Mouse (Mus musculus) lung, adult 18-20 months (tissue): ENCODE results near the gene Kmt5b.
A peak's percentile ranks its signal among the peaks of the same experiment; 100 is the strongest.

Source experiments
- DNase-seq, 2 experiments: peaks; one replicate each; pipeline ENCODE4 v3.0.0; 2022; ENCODE audit warnings: mixed read lengths in 2 of 2

Kmt5b gene

DNA sequence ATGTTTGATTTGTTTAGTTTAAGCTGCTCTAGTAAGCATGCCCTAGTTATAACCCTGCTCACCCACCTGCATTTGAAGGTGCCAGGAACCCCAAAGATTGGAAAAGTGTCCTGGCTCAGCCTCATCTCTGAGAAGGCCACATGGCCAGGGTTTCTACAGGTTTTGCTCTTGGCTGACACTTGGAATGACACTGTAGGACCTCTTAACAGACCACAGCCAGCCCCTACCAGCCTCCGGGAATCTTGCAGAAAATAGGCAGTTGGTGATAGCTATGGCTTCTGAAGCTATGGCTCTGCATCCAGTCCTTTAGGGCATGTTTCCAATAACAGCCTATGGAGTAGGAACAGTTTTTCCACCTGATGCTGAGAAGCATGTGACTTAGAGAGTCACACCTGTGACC lies 77.6 kb downstream of the Kmt5b start:
- DNase-seq: no peak

DNA sequence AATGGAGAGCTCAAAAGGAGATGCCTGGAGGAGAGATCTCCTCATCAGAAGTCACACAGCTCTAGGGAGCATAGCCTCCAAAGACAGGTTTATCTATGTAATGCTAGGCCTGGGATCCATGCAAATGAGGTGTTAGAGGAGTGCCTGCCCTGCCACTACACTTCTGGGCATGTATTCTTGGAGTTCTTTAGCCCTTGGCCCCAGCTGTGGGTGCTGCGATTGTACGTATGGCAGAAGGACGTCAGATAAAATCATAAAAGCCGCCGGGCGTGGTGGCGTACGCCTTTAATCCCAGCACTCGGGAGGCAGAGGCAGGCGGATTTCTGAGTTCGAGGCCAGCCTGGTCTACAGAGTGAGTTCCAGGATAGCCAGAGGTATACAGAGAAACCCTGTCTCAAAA lies 78.1 kb downstream of the Kmt5b start:
- DNase-seq: no peak

DNA sequence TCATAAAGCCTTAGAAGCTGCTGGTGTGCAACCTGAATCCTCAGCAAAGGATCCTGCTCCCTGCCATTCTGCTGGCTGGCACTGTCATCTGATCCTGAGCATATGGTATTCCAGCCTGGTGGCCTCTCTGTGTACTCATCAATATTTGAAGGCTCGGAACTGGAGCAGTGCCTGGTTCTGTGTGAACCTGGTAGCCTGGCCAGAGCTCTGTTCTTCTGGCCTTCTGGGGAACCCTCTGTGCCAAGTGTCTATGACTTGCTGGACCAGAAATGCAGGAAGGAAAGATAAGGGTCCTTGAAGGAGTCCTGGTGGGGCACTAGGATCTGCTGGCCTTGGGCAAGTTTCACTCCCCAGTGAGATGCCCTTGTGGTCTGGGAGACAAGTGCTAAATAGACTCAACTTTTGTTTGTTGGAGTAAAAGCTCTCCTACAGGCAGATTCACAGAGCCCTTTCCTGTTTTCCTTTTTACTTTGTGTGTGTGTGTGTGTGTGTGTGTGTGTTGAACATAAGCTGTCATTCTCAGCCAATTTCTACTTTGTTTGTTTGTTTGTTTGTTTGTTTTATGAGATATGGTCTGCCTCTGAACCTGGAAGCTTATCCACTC lies 78.7 kb downstream of the Kmt5b start:
- peak; percentile 83 to 90 for DNase-seq

DNA sequence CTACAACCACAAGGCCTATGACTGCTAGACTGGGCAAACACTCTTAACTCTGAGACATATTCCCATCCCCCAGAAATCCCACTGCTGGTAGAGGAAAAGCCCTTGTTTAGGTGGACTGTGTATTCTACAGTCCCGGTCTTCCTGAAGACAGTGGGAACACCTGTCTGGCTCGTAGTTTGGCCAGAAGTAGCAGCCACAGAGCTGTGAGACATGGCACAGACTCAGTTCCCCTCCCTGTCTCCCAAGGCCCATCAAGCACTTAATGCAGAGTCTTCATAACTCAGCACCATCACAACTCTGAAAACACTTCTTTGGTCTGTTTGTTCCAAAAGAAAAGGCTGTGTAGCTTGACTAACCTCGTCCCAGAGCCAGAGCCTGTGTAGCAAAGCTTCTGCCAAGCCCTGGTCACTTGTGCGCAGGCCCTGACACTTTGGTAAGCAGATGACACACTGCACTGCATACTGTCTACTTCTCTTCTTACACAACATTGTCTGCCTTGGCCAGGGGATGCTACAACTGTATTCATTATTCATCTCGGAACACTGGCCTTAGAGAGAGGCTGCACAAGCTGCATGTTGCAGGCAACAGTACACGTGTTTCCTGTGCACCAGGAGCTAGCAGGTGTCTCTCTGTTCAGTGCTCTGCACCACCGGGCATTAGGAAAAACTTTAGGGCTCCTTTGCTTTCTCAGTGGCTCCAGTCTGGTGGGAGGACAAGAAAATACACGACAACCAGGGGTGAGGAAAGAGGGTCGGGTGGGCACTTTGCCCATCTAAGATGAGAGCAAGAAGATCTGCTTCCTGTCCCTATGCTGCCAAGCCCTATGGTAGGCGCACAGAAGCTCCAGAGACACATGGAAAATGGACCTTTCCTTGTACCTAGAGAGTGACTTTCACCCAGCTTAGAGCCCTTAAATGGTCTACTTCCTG lies 79.7 kb downstream of the Kmt5b start:
- no peak for DNase-seq

DNA sequence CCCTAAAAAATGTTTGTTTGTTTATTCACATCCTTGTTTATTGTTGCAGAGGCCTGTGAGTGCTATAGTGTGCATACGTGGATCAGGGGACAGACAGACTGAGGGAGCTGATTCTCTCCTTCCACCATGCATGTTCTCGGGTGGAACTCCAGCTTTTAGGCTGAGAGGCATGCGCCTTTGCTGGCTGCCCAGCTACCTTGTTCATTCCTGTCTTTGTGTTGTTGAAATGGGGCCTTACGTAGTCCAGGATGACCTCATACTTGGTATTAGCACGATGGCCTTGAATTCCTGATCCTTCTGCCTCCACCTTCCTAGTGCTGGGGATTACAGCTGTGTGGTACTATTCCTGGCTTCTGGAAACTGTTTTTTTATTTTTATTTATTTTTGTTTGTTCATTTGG lies 80.5 kb downstream of the Kmt5b start:
- DNase-seq: no peak

DNA sequence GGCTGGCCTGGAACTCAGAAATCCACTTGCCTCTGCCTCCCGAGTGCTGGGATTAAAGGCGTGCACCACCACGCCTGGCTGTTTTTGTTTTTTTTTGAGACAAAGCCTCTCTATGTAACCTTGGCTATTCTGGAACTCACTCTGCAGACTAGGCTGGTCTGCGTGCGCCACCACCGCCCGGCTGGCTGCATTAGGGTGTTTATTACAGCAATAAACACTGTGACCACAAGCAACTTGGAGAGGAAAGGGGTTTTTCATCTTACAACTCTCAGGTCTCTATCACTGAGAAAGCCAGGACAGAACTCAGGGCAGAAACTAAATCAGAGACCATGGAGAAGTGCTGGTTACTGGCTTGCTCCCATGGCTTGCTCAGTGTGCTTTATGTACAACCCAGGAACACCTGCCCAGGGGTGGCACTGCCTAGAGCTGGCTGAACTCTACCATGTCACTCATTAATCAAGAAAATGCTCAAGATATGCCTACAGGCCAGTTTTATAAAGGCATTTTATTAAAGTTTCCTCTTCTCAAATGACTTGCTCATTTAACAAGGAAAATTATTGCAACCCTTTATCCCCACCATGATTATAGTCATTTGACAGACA lies 81.1 kb downstream of the Kmt5b start:
- no peak for DNase-seq

DNA sequence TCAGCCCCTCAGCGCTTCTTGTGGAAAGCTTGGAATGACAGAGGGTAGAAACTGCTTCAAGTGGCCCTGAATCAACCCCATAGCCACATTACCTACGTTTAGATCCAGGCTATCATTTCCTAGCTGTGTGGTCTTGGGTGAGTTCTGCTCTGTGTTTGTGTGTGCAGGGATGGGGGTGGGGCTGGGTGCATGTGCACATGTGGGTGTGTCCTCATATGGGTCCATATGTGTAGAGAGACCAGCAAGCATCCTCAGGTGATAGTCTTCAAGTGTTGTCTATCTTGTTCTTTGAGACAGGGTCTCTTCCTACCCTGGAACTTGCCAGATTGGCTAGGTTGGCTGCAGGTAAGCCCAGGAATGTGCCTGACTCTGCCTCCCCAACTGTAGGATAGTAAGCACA lies 82.0 kb downstream of the Kmt5b start:
- no peak for DNase-seq

DNA sequence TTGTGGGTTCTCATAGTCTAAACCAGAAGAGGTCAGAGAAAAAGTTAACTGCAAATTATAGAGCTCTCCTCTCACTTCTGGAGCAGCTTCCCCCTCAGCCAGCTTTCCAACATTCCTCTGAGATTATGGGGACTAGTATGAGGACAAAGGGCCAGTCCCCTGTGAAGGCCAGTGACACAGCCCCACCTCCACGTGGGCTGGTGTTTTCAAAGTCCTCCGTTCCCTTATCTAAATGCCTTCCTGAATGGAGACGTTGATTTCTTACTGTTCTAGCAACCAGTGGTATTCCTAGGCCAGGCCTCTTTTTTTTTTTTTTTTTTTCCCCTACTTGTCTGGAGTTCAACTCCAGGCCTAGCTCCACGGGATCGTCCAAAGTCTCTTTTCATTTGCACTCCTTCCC lies 82.9 kb downstream of the Kmt5b start:
- DNase-seq: no peak

DNA sequence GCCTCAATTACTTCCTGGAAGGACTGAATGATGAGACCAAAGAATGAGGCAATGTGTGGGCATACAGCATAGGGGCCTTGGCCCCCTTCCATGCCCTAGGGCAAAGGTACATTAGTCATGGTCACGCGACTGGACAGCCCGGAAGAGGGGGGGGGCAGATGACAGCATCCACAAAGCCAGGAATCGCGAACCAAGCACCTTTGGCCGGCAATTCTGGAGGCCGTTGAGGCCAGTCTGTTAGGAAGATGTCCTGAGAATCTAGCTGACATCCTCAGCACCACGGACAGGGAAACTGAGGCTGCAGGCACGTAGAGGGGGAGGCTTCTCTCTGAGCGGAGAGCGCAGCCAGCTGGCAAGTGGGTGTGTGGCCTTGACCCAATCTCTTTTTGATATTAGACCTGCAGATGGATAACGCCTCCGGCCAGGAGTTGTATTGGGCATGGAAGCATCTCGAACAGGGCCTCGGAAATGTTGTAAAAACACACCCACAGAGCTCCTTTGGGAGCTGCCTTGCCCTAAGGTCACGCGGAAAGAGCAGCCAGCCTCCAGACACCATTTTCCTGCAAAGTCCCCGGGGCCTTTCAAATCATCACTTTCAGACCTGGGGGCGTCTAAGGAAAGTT lies 83.7 kb downstream of the Kmt5b start:
- peak; percentile 59 to 72 for DNase-seq

DNA sequence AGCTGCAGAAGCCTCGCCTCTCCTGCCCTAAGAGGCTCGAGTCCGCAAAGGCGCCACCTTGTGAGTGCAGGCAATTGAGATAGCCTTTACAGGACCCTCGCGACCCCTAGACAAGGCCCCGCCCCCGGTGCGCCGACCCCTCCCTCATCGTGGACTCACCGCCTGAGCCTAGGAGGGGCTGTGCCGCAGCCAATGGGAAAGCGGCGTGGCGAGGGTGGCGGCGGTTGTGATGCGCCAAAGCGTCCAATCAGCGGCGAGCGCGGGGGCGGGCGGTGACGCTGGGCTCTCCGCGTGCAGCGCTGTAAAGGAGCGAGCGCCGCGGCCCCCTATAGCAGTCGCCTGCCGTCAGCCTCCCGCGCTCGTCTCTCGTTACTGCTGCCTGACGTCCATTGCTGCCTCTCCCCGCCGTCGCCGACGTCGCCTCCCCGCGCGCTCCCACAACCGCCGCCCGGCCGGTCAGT lies 84.3 kb downstream of the Kmt5b start, which contains the start of gene Chka:
TSS of gene Chka (plus strand) at position 272 of the 461 bp plus-strand sequence.
- DNase-seq: peak; percentile 97

DNA sequence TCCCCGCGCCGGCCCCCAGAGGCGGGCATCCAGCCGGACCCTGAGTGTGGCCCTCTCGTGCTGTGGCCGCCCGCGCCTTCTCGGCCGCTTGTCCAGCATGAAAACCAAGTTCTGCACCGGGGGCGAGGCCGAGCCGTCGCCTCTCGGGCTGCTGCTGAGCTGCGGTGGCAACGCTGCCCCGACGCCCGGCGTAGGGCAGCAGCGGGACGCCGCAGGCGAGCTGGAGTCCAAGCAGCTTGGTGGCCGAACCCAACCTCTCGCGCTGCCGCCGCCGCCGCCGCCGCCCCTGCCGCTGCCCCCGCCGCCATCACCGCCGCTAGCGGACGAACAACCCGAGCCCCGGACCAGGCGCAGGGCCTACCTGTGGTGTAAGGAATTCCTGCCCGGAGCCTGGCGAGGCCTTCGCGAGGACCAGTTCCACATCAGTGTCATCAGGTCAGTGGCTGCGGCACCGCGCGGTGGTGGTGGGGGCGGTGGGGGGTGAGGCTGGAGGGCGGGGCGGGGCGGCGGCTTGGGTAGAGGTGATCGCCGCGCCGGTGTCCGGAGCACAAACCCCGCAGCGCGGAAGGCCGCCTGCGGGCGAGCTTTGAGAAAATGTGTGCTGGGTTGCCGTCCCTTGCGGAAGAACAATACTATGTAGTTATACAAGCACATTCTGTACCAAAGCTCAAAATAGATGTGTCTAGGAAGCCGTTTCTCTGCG lies 84.9 kb downstream of the Kmt5b start:
- DNase-seq: peak; percentile 32 to 48

DNA sequence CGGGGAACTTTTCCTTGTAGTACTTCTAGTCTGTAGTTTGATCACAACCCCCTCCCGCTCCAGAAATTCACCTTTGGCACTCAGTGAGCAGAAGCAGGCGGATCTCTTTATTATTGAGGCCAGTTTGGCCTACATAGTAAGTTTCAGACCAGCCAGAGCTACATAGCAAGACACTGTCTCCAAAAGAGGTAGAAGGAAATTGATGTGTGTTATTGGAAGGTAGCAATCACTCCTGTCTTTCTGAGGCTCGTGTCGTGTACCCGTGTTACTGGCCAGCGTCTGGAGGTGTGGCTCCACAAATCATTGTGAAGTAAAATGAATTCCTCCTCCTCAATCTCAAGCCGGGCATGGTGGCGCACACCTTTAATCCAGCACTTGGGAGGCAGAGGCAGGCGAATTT lies 85.9 kb downstream of the Kmt5b start:
- DNase-seq: no peak

DNA sequence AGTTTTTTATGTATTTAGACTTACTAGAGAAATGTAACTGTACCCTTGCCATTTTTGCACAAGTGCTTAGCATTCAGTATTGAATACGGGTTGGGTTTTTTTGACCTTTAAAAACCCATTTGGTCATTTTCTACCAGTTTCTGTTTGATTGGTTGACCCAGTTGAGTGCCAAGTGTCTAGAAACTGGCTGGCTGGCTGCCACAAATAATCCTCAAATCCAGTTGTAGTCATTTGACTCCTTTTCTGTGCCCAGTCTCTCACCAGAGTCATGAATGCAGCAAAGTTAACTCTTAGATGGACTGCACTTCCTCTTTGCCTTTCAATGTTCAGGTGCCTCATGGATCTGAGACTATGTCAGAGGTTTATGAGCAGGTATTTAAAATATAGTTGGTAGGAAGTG lies 86.7 kb downstream of the Kmt5b start:
- peak in 1 of 2 experiments; percentile 43 for DNase-seq

DNA sequence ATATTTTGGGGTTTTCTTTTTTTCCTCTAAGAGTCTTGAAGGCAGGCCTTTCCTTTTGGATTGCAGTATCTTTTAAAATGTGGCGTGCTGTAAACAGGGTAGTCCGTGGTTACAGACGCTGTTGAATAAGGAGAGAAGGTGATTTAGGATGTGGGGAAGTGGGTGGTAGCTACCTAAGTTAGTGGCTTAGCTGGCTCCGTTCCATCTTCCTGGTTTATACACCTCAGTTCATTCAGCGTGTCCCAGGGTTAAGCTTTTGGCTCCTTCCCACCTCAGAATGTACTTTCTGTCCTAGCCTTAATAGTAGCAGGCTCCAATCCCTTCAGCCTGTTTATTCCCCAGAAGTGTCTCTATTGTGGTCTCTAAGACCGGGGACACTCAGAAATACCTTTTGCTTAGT lies 87.9 kb downstream of the Kmt5b start:
- peak in 1 of 2 experiments; percentile 50 for DNase-seq

DNA sequence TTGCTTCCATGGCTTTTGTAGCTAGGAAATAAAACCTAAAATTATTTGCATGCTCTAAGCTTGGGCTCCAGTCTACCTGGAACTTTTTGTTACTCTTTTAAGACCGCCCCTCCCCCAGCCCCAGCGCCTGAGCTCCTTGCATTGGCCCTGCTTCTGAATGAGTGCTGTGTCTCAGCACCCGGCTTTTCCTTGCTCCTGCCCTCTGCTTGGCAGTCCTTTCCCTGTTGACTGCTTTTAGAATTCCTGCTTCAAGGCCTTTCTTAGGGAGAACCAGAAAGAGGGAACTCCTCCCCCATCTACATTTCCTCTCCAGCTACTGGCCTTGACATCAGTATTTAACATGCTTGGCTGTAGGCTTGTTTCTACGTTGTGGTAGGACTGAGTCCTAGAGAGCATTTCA lies 88.4 kb downstream of the Kmt5b start:
- no peak for DNase-seq

DNA sequence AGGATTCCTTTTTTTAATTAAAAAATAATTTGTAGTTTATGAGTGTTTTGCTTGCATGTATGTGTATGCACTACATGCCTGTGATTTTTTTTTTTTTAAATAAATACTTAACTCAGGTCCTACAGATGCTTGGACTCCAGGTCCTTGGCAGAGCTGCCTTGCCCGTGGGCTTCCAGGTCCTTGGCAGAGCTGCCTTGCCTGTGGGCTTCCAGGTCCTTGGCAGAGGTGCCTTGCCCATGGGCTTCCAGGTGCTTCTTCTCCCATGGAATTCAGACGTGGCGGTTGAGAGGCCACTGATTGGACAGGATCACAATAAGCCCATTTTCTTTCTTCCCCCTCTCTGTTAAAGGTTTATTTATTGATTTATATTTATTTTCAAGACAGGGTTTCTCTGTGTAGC lies 90.0 kb downstream of the Kmt5b start:
- DNase-seq: no peak

DNA sequence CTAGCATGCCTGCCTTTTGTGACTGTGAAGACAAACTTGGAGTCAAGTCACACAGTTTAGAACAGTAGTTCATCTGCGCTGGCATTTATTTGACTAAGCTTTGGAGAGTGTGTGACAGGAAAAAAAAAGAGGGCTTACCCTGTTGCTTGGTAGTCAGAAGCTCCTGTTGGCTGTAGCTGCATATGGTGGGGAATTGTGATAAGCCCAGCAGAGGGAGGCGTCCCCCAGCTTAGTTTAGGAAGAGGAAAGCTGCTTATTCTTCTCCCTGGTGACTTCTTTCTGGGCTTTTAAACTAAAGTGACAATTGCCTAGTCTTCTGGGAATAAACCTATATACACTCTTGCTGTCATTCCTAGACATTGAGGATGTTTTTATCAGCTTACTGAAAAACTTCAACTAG lies 95.5 kb downstream of the Kmt5b start:
- DNase-seq: no peak

DNA sequence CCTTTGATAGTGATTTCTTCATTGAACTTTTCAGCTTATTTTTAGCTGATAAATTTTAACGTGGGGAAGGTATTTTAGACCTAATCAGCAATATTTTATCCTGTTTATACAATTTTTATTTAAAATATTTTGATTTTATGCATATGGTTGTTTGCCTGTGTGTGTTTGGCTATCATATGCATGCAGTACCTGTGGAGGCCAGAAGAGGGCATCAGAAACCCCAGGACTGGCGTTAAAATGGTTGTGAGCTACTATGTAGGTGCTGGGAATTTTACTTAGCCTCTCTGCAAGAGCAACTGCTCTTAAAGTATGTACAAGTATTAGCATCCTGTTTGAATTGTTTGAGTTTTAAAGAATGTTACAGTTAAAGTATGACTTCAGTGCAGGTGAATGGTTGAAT lies 97.7 kb downstream of the Kmt5b start:
- DNase-seq: no peak
